Mouse (Mus musculus): ENCODE data around the gene Il10rb. TPM values are rescaled to one million over a fixed set of nuclear protein-coding genes. Genes with fewer than 3 reads are reported as not detected.

Gene Il10rb
- polyA plus RNA-seq, 1 experiment from 2014 or later, result 21.3 TPM

GRCm38 (mm10) chr16:91448088-91448487, 42.1 kb downstream of the Il10rb start:
- WGBS, result 98% methylated on average over 5 of the region's 5 CpGs
- H3K36me3 ChIP-seq (ENCODE audit: control insufficient read depth, insufficient read depth, low read length), result no peaks in the 10 kb centered on the region
- H3K9ac ChIP-seq (ENCODE audit: low read depth, low read length), result no peak overlapping the region
- no peak for ATAC-seq (ENCODE audit: low FRiP score, low TSS enrichment)
- H3K9me3 ChIP-seq (ENCODE audit: control insufficient read depth, low read length), result no peaks in the 10 kb centered on the region
- H3K27ac ChIP-seq (ENCODE audit: low read depth, low read length), result no peak overlapping the region
- no peak overlapping the region for H3K4me2 ChIP-seq (replicated peaks; ENCODE audit: low read depth, low read length)
- H3K4me3 ChIP-seq (ENCODE audit: low read length), result no peak overlapping the region
- H3K27me3 ChIP-seq (ENCODE audit: control insufficient read depth, insufficient read depth, low read length), result no peaks in the 10 kb centered on the region
- no peaks in the 10 kb centered on the region for H3K4me1 ChIP-seq (ENCODE audit: control insufficient read depth, insufficient read depth, low read length)

GRCm38 (mm10) chr16:91448895-91449294, 42.9 kb downstream of the Il10rb start:
- no peaks in the 10 kb centered on the region for H3K36me3 ChIP-seq (ENCODE audit: control insufficient read depth, insufficient read depth, low read length)
- H3K4me2 ChIP-seq (replicated peaks; ENCODE audit: low read depth, low read length), result no peak overlapping the region
- no peak overlapping the region for H3K27ac ChIP-seq (ENCODE audit: low read depth, low read length)
- no peak overlapping the region for H3K4me3 ChIP-seq (ENCODE audit: low read length)
- no peak overlapping the region for H3K9ac ChIP-seq (ENCODE audit: low read depth, low read length)
- no peaks in the 10 kb centered on the region for H3K27me3 ChIP-seq (ENCODE audit: control insufficient read depth, insufficient read depth, low read length)
- WGBS, result 83% methylated on average over 7 of the region's 7 CpGs
- no peaks in the 10 kb centered on the region for H3K4me1 ChIP-seq (ENCODE audit: control insufficient read depth, insufficient read depth, low read length)
- ATAC-seq (ENCODE audit: low FRiP score, low TSS enrichment), result no peak
- no peaks in the 10 kb centered on the region for H3K9me3 ChIP-seq (ENCODE audit: control insufficient read depth, low read length)

DNA sequence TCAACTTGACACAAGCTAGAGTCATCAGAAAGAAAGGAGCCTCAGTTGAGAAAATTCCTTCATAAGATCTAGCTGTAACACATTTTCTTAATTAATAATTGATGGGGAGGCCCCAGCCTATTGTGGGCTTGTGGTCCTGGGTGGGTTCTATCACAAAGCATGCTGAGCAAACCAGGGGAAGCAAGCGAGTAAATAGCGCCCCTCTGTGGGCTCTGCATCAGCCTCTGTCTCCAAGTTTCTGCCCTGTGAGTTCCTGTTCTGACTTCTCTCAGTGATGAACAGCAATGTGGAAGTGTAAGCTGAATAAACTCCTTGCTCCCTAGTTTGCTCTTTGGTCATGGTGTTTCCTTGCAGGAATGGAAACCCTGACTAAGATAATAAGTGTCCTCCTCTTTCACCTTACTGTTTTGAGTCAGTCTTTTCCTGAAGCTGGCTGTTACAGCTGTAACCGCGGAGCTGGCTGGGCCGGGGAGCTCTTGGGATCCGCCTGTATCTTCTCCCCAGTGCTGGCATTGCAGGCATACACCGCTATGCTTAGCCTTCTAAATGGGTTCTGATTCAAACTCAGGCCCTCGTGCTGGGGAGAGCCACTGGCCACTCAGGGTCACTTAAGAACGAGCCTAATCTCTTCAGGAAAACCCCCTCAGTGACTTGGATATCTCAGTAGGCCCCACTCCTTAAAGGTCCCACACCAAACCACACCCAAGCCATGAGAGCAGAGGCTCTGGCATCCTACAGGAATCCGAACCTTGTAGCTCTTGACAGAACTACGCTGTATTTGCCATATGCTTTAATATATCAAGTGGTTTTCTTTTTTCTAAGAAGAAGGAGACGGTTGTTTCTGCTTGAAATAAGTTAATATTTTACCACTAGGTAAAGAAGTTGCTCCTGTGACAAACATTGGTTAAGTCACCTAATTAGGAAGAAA, 44.4 kb downstream of the Il10rb start:
- Histone ChIP-seq H3K4me2 (replicated peaks; ENCODE audit: low read depth, low read length) (no peak overlapping the region), H3K27me3 (ENCODE audit: control insufficient read depth, insufficient read depth, low read length) (no peaks in the 10 kb centered on the region), H3K9me3 (ENCODE audit: control insufficient read depth, low read length) (no peaks in the 10 kb centered on the region), H3K4me1 (ENCODE audit: control insufficient read depth, insufficient read depth, low read length) (no peaks in the 10 kb centered on the region), H3K4me3 (ENCODE audit: low read length) (no peak overlapping the region), H3K36me3 (ENCODE audit: control insufficient read depth, insufficient read depth, low read length) (no peaks in the 10 kb centered on the region), H3K9ac (ENCODE audit: low read depth, low read length) (no peak overlapping the region), H3K27ac (ENCODE audit: low read depth, low read length) (no peak overlapping the region)
- 88% methylated on average over 12 of the region's 12 CpGs for WGBS
- ATAC-seq (ENCODE audit: low FRiP score, low TSS enrichment), result no peak

DNA sequence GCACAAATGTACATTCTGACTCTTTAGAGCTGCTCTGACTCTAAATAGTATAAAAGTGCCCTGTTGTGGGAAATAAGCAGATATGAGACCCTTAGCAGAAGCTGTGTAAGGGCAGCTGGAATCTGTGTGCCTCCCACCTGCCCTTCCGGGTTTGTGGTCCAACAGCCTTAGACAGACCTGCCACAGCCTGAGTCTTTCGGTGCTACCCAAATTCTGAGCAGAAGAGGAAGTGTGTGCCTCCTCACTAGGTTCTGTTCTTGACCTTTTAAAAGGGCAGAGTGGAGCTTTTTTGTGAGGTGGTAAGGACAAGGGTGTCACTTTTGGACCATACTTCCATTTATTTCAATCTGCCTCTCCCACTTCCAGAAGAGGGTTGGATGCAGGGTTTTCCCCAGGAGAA, 46.0 kb downstream of the Il10rb start:
- Histone ChIP-seq H3K27ac (ENCODE audit: low read depth, low read length) (no peak overlapping the region), H3K9me3 (ENCODE audit: control insufficient read depth, low read length) (no peaks in the 10 kb centered on the region), H3K4me1 (ENCODE audit: control insufficient read depth, insufficient read depth, low read length) (no peaks in the 10 kb centered on the region), H3K27me3 (ENCODE audit: control insufficient read depth, insufficient read depth, low read length) (no peaks in the 10 kb centered on the region), H3K4me2 (replicated peaks; ENCODE audit: low read depth, low read length) (no peak overlapping the region), H3K4me3 (ENCODE audit: low read length) (no peak overlapping the region), H3K9ac (ENCODE audit: low read depth, low read length) (no peak overlapping the region), H3K36me3 (ENCODE audit: control insufficient read depth, insufficient read depth, low read length) (no peaks in the 10 kb centered on the region)
- 87% methylated on average over 2 of the region's 2 CpGs for WGBS
- ATAC-seq (ENCODE audit: low FRiP score, low TSS enrichment), result no peak

GRCm38 (mm10) chr16:91452363-91452896, 46.5 kb downstream of the Il10rb start:
- Histone ChIP-seq H3K36me3 (ENCODE audit: control insufficient read depth, insufficient read depth, low read length) (no peaks in the 10 kb centered on the region), H3K27me3 (ENCODE audit: control insufficient read depth, insufficient read depth, low read length) (no peaks in the 10 kb centered on the region), H3K4me2 (replicated peaks; ENCODE audit: low read depth, low read length) (no peak overlapping the region), H3K4me3 (ENCODE audit: low read length) (no peak overlapping the region), H3K27ac (ENCODE audit: low read depth, low read length) (no peak overlapping the region), H3K9me3 (ENCODE audit: control insufficient read depth, low read length) (no peaks in the 10 kb centered on the region), H3K4me1 (ENCODE audit: control insufficient read depth, insufficient read depth, low read length) (no peaks in the 10 kb centered on the region), H3K9ac (ENCODE audit: low read depth, low read length) (no peak overlapping the region)
- WGBS, result 64% methylated on average over 6 of the region's 6 CpGs
- ATAC-seq (ENCODE audit: low FRiP score, low TSS enrichment), result no peak

DNA sequence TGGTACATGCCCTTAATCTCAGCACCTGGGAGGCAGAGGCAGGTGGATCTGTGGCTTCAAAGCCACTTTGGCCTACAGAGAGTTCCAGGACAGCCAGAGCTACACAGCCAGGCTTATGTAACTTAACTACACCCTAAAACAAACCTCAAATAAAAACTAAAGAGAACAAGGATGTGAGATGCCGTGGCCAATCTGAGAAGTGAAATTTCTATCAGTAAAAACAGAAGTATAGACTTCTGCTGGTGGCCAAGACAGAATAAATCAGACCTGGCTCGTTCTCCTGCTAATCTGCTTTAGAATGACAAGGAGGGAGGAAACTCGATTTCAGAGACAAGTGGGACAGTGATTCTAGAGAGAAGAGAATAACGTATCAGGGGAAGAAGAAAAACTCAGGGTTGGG, 49.9 kb downstream of the Il10rb start:
- no peak overlapping the region for H3K4me3 ChIP-seq (ENCODE audit: low read length)
- 71% methylated on average over 4 of the region's 4 CpGs for whole genome bisulfite sequencing
- no peak overlapping the region for H3K4me2 ChIP-seq (replicated peaks; ENCODE audit: low read depth, low read length)
- no peaks in the 10 kb centered on the region for H3K4me1 ChIP-seq (ENCODE audit: control insufficient read depth, insufficient read depth, low read length)
- H3K9ac ChIP-seq (ENCODE audit: low read depth, low read length), result no peak overlapping the region
- H3K36me3 ChIP-seq (ENCODE audit: control insufficient read depth, insufficient read depth, low read length), result no peaks in the 10 kb centered on the region
- no peaks in the 10 kb centered on the region for H3K9me3 ChIP-seq (ENCODE audit: control insufficient read depth, low read length)
- no peak for ATAC-seq (ENCODE audit: low FRiP score, low TSS enrichment)
- no peaks in the 10 kb centered on the region for H3K27me3 ChIP-seq (ENCODE audit: control insufficient read depth, insufficient read depth, low read length)
- no peak overlapping the region for H3K27ac ChIP-seq (ENCODE audit: low read depth, low read length)

- ATAC-seq (ENCODE audit: low FRiP score, low TSS enrichment), result no peak
- Histone ChIP-seq H3K4me3 (ENCODE audit: low read length) (no peak overlapping the region), H3K9ac (ENCODE audit: low read depth, low read length) (no peak overlapping the region), H3K4me1 (ENCODE audit: control insufficient read depth, insufficient read depth, low read length) (no peaks in the 10 kb centered on the region), H3K4me2 (replicated peaks; ENCODE audit: low read depth, low read length) (no peak overlapping the region), H3K9me3 (ENCODE audit: control insufficient read depth, low read length) (no peaks in the 10 kb centered on the region), H3K27me3 (ENCODE audit: control insufficient read depth, insufficient read depth, low read length) (no peaks in the 10 kb centered on the region), H3K27ac (ENCODE audit: low read depth, low read length) (no peak overlapping the region), H3K36me3 (ENCODE audit: control insufficient read depth, insufficient read depth, low read length) (no peaks in the 10 kb centered on the region)
- WGBS, result 57% methylated on average over 21 of the region's 21 CpGs
Observed at GRCm38 (mm10) chr16:91458301-91458746, 52.4 kb downstream of the Il10rb start.

DNA sequence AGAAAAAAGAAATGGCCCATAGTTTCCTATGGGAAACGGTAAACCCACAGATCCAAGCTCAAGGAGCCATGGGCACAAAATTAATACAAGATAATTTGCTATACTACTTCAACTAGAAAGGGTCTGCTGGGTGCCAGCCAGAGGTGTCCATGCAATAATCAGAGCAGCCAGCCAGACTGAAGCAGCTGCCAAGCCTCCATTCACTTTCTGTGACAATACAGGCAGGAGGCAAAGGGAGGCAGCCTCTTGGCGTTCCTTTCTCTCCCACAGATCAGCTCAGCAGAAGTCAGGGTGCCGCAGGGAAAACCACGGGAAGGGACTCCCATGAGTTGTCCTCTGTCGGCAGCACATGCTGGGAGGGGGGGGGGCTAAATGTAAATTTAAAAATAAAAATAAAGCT, 53.0 kb downstream of the Il10rb start:
- ATAC-seq (ENCODE audit: low FRiP score, low TSS enrichment), result no peak
- H3K27me3 ChIP-seq (ENCODE audit: control insufficient read depth, insufficient read depth, low read length), result no peaks in the 10 kb centered on the region

GRCm38 (mm10) chr16:91459396-91459795, 53.4 kb downstream of the Il10rb start:
- Histone ChIP-seq H3K27ac (ENCODE audit: low read depth, low read length) (no peak overlapping the region), H3K4me3 (ENCODE audit: low read length) (no peak overlapping the region), H3K27me3 (ENCODE audit: control insufficient read depth, insufficient read depth, low read length) (no peaks in the 10 kb centered on the region), H3K4me2 (replicated peaks; ENCODE audit: low read depth, low read length) (no peak overlapping the region), H3K9me3 (ENCODE audit: control insufficient read depth, low read length) (no peaks in the 10 kb centered on the region), H3K4me1 (ENCODE audit: control insufficient read depth, insufficient read depth, low read length) (no peaks in the 10 kb centered on the region), H3K9ac (ENCODE audit: low read depth, low read length) (no peak overlapping the region), H3K36me3 (ENCODE audit: control insufficient read depth, insufficient read depth, low read length) (no peaks in the 10 kb centered on the region)
- ATAC-seq (ENCODE audit: low FRiP score, low TSS enrichment), result no peak
- 93% methylated on average over 3 of the region's 3 CpGs for WGBS

More for the DNA sequence above, 53.0 kb downstream of the Il10rb start:
- WGBS, result 54% methylated on average over 5 of the region's 5 CpGs
- Histone ChIP-seq H3K9ac (ENCODE audit: low read depth, low read length) (no peak overlapping the region), H3K4me3 (ENCODE audit: low read length) (no peak overlapping the region), H3K27ac (ENCODE audit: low read depth, low read length) (no peak overlapping the region), H3K36me3 (ENCODE audit: control insufficient read depth, insufficient read depth, low read length) (no peaks in the 10 kb centered on the region), H3K9me3 (ENCODE audit: control insufficient read depth, low read length) (no peaks in the 10 kb centered on the region), H3K4me1 (ENCODE audit: control insufficient read depth, insufficient read depth, low read length) (no peaks in the 10 kb centered on the region), H3K4me2 (replicated peaks; ENCODE audit: low read depth, low read length) (no peak overlapping the region)
